Mouse (Mus musculus) left cerebral cortex, adult 2 months (tissue): Measurements from ENCODE around the gene Fem1b. TPM values are rescaled to one million over a fixed set of nuclear protein-coding genes. Genes with fewer than 3 reads are reported as not detected.
"Not testable (repeated sequence)": the region's sequence is repeated elsewhere in the genome, so short reads cannot be mapped to it uniquely, and the experiment has no call there.

ENCODE experiments used
- DNase-seq, 2 experiments: peaks; one replicate each; pipeline ENCODE4 v3.0.0; 2021 to 2022; ENCODE audit warnings: low spot score in 2 of 2, mixed read lengths in 1 of 2; ENCODE audit errors: extremely low spot score in 1 of 2
- H3K27ac ChIP-seq: fragments of 200-600 bp; 2 replicates; pipeline ENCODE4 v1.8.1; 2022
- H3K4me3 ChIP-seq: fragments of 200-600 bp; 2 replicates; pipeline ENCODE4 v1.8.1; 2022
- CTCF ChIP-seq: fragments of 200-600 bp; IDR thresholded peaks from 2 replicates; pipeline ENCODE4 v1.8.1; 2022; ENCODE audit warnings: antibody characterized with exemption, mild to moderate bottlenecking, moderate library complexity
- intact Hi-C: fragments of 180-260 bp; cut with DNase I; formaldehyde crosslinking; loops from one replicate; pipeline ENCODE4 v1.15.1; 2025
- total RNA-seq, 2 experiments: library from RNA; stranded (reverse); gene quantifications; 2 replicates each; pipeline ENCODE4 v1.2.3; 2021

Fem1b gene
- total RNA-seq, 2 experiments from 2014 or later = 104 to 107 TPM

DNA sequence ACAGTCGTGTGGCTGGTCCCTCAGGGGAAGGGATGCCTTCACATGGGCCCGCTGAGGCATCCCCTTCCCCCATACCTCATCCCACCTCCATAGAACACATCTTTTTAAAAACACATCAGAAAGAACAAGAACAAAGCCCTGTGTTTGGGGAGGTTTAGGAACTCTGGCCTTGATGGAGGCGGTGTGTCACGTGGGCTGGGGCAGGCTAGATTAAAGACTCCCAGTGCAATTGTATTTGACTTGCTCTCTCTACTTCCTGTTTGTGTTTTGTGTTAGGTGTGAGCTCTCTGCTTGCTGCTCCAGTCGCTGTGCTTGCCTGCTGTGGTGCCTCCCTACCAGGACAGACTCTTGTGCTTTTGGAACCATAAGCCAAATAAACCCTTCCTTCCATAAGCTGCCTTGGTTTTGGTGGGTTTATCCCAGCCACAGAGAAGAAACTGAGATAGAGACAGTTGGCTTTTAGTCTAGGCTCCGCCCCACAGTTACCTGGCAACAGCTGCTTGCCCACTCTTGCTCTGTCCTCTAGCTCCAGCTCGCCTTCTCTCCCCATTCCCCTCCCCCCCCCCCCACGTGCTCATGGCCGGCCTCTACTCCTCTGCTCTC is 14.2 kb upstream of the Fem1b start:
- intact Hi-C loops = loop anchor here (5.0 to 10.0 kb wide), 3 partner anchors 44 to 269 kb away; no protein-coding TSS in a partner anchor
- Histone ChIP-seq H3K27ac (no peak overlapping the region), H3K4me3 (no peak overlapping the region)
- DNase-seq = no peak
- TF ChIP-seq CTCF = no peak

DNA sequence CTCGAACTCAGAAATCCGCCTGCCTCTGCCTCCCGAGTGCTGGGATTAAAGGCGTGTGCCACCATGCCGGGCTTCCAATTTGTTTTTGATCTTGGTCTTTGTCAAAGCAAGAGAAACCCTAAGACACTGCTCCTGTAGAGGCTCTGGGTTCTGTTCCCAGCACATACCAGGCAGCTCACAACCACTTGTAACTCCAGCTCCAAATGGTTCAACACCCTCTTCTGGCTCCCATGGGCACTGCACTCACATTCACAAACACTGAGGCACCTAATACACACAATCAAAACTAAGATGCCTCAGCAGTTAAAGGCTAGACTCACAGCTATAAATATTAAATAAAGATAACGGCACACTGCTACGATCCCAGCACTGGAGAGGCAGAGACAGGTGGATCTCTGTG is 10.1 kb upstream of the Fem1b start:
- intact Hi-C loops = loop anchor here (10.0 kb wide), 1 partner anchor 77 kb away; no protein-coding TSS in a partner anchor
- no peak for DNase-seq

DNA sequence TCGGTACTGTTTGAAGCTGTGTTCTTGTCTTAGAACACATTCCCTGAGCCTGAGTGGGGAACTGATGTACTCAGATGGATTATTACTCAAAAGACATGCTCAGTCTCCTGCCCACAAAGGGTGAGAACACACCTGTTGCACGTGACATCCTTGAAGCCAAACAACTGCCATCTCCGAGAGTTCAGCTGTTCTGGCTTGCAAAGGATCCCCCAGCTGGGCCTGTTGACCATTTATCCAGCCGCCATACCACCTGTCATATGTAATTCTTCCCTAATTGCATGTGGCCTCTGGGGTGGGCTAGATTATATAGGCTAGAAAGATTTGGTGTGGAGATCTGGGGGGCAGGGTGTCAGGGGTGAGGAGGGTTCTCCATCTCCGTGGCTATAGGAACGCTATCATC is 9.1 kb upstream of the Fem1b start:
- TF ChIP-seq CTCF = no peak
- no peak for DNase-seq
- Histone ChIP-seq H3K27ac (no peak overlapping the region), H3K4me3 (no peak overlapping the region)
- intact Hi-C loops = loop anchor here (10.0 kb wide), 1 partner anchor 76 kb away; no protein-coding TSS in a partner anchor

More for the DNA sequence above, 10.1 kb upstream of the Fem1b start:
- no peak; the same call in 1 of the 2 replicates for TF ChIP-seq CTCF
- H3K27ac ChIP-seq = no peak overlapping the region
- no peak overlapping the region for H3K4me3 ChIP-seq

DNA sequence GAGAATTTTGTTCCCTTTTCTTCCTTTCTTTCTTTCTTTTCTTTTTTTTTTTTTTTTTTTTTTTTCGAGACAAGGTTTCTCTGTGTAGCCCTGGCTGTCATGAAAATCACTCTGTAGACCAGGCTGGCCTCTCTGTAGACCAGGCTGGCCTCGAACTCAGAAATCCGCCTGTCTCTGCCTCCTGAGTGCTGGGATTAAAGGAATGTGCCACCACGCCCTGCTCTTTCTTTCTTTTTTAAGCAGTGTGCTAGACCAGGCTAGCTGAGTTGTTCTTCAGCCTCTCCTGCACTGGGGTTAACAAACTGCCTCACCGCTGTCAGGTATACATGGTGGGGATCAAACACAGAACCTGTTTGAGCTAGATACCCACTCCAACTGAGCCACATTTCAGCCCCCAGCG is 8.2 kb upstream of the Fem1b start:
- H3K27ac ChIP-seq, H3K4me3 ChIP-seq, DNase-seq: not testable (repeated sequence)
- intact Hi-C loops = loop anchor here (10.0 kb wide), 1 partner anchor 75 kb away; no protein-coding TSS in a partner anchor

DNA sequence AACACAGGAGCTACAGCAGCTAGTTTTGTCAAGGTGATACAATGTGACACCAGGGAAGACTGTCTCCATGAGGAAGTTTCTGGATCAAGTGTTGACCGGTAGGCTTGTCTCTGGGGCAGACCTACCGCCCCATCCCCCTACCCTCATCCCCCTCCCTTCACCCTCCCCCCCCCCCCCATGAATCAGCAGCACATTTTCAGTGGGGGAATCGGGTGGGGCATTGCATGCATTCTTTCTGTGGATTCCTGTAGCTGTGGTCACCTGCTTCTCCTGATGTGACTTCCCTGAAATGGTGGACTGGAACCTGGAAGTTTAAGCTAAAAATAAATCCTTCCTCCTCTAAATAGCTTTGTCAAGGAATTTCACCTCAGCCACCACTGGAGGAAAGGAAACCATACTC is 7.8 kb upstream of the Fem1b start:
- TF ChIP-seq CTCF = no peak
- DNase-seq = no peak
- Histone ChIP-seq H3K4me3 (no peak overlapping the region), H3K27ac (no peak overlapping the region)
- intact Hi-C loops = no loop called here

DNA sequence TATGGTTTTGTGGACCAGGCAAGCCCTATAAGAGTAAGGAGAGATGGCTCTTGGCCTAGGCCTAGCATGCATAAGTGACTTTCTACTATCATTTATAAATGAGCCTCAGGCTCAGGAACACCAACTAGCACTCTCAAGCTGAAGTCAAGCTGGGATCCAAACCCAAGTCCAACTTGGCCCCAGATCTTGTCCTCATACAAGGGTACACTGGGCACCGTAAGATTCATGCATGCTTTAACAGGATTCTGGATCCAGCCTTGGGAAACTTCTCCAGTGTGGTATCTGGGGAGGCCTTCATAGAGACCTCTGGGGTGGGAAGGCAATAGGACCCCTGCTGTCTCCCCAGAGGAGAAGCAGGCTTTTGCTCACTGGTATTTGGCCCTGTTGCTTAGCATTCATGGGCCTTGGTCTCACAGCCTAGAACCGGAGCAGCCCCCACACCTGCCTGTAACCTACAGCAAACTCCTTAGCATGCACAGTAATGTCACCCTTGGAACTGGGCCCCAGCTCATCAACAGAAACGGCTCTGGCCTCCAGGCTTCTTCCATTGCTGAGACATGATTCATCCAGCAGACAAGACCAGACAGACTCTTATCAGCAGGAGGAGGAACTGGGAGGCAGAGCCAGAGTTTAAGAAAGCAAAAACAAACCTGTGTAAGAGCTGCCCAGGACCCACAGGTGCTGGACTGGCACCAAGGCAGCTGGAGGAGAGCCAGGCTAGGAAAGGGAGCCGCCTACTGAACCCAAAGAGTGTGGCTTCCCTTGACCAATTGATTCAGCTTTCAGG is 6.3 kb upstream of the Fem1b start:
- no peak overlapping the region for H3K4me3 ChIP-seq

DNA sequence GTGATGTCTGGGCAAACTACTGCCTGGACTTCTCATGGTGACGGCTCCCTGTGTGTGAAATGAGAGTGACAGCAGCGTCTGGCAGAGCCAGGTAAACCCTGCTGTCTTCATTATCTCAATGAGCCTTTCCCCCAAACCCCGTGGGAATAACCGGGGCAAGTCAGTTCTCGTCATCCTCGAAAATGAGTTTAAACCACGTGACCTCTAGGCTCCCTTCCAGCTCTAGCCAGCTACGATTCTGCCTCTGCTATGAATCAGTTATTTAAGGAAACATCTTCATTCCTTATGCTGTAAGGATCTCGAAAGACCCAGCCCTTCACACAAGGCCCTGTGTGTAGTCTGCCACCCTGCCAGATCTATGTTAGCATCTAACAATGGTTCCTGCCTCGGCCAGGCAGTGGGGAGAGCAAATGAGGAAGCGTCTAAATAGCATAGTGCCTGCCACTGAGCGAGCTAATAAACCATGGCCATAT is 5.4 kb upstream of the Fem1b start:
- DNase-seq = no peak
- Histone ChIP-seq H3K27ac (no peak overlapping the region), H3K4me3 (no peak overlapping the region)
- intact Hi-C loops = no loop called here
- TF ChIP-seq CTCF = no peak

More for the DNA sequence above, 6.3 kb upstream of the Fem1b start:
- no peak for TF ChIP-seq CTCF
- H3K27ac ChIP-seq = no peak overlapping the region
- no peak for DNase-seq
- intact Hi-C loops = no loop called here

DNA sequence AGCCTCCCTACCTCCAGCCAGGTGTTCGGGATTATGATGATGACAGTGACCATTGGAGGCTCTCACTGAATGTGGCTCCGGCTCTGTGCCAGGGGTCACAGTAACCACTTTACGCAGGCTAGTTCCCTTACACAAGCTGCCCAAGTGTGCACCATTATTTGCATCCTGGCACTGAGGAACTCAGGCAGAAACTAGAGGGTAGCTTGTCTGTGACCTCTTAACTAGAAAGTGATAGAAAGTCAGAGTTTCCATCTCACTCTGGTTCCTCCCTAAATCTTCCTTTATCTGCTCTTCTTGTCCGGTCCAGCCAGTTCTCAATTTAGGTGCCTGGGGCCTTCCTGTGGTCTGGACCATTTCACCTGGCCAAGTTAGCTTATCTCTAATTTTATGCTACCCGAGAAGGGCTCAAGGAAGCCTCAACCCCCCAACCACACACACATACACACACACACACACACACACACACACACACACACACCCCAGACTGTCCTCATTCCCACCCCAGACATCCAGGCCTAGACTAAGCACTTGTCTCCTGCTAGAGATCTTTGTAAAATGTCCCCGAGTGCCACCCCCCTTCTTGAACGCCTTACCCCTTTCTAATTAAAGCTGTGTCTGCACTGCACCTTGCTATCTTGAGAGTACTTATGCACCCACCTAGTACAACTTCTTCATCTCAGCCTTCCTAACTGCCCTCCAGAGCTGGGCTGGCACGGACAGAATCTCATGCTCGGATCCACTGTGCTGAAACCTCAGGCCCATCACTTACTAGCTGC is 4.8 kb upstream of the Fem1b start:
- no peak for DNase-seq
- H3K27ac ChIP-seq = no peak overlapping the region
- TF ChIP-seq CTCF = no peak
- intact Hi-C loops = no loop called here
- H3K4me3 ChIP-seq = no peak overlapping the region

DNA sequence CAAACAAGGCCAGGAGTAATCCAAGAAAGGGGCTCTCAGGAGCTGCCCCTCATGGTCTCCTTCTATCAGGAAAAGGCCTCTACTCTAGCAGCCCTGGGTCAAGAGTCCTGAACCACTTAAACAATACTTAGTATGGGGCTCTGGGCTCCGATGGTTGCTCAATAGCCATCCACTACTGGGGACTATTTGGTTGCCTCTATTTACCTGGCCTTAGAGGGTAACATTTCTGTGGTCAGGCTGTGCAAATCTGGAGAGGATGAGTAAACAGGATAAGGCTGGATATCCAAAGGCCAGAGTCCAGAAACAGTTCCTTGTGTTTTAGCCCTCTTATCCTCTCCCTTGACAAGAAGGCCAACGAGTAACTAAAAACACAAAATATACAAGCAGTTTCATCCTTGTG is 3.0 kb upstream of the Fem1b start:
- H3K4me3 ChIP-seq = no peak overlapping the region
- H3K27ac ChIP-seq = no peak overlapping the region
- DNase-seq = no peak
- no peak for TF ChIP-seq CTCF
- intact Hi-C loops = no loop called here

DNA sequence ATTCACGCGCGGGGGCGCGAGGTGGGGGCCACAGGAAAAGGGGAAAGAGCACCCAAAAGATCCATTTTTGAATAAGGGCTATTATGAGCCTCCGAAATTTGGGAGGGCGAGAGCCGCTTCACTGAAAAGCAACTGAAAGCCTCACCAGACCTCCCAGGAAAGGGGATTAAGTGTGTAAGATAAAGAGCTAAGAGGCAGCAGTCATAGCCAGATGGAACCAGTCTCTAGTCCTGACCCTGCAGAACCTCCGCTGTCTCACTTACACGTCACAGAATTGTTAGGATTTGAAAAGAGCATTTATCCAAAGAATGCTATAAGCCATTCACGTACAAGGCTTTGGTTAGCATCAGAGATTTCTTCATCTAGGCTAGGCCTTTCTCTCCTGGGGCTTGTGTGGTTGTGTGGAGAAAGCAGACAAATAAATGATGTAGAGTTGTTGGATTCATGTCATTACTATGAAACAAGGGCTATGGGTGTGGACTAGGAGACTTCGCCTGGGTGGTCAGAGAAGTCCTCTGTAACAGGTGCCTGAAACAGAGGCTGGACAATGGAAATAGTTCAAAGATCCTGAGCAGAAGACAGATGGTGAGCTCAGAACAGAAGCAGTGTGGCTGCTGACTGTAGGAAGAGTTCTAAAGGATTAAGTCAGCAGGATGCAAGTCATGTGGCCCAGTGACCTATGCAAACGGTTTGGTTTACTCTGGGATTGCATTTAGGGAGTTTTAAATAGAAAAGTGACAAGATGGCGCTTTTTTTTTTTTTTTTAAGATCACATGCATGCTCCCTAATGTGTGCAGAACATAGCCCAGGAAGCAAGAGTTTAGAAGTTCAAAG is 699 bp upstream of the Fem1b start:
- H3K4me3 ChIP-seq = peak overlapping the region; percentile 98
- H3K27ac ChIP-seq = peak overlapping the region; percentile 99
- TF ChIP-seq CTCF = no peak
- intact Hi-C loops = no loop called here
- no peak for DNase-seq
